Mouse (Mus musculus): ENCODE results near the gene Pgm1. TPM values are rescaled to one million over a fixed set of nuclear protein-coding genes. Genes with fewer than 3 reads are reported as not detected.
A peak's percentile ranks its signal among the peaks of the same experiment; 100 is the strongest.

Gene Pgm1
- 47.6 and 48.8 TPM in 2 replicates for polyA plus RNA-seq (2016; fragmentation: Nextera tagmentation; extraction: Ambion mirVana)

DNA sequence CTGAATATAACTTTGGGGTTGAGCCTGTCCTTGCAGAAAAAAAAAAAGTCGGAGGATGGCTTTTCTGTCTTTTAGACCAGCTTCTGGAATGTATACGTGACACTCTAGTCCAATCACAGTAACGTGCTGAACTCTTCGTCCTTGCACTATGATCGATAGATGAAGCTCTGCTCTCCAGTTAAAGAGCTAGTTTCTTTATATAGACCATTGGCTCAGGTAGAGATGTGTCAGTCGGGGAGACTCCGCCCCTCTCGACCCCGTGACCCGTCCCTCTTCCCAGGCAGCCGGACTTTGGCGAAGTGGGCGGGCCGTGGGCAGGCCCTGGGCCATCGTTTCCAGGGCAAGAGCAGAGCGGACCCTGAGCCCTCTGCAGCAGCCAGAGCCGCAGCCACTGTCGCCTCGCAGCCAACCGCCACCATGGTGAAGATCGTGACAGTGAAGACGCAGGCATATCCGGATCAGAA lies at the start of gene Pgm1:
Gene Pgm1, plus strand, starts transcription at position 266 of the 464 bp plus-strand sequence.
- Histone ChIP-seq H3K4me1 (peaks cover 7% of the 10 kb centered on the region; the same call in 1 of the 2 replicates), H3K9ac (peak within 1 kb of the TSS; percentile 75), H3K9me3 (replicated peaks) (no peaks in the 10 kb centered on the region), H3K36me3 (no peaks in the 10 kb centered on the region), H3K4me2 (replicated peaks) (peak within 1 kb of the TSS; percentile 96), H3K27ac (peak within 1 kb of the TSS; percentile 82), H3K27me3 (no peaks in the 10 kb centered on the region), H3K4me3 (peak within 1 kb of the TSS; percentile 65)
- ATAC-seq (ENCODE audit: low FRiP score) = peak; percentile 89
- WGBS = 4% methylated on average over 23 of the region's 23 CpGs

DNA sequence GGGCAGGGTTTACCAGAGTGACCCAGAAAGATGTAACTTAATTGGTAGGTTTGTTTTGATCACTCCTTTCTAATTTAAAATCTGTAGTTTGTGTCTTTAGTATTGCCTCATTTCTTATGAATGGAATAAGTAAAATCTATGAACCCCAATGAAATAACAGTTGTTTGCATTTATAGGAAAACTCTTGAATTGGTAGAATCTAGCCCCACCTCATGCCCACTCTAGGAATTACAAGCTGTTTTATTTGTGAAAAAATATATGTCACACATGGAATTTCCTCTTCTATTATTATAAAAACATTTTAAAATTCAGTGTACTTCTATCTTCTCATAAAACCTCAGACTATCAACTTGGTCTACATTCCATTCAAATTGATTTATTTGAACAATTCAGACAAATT lies 47.3 kb upstream of the Pgm1 start:
- Histone ChIP-seq H3K9ac (no peak overlapping the region), H3K4me1 (no peaks in the 10 kb centered on the region), H3K36me3 (no peaks in the 10 kb centered on the region), H3K27ac (no peak overlapping the region), H3K27me3 (no peaks in the 10 kb centered on the region), H3K9me3 (replicated peaks) (no peaks in the 10 kb centered on the region), H3K4me2 (replicated peaks) (no peak overlapping the region), H3K4me3 (no peak overlapping the region)
- no peak for ATAC-seq (ENCODE audit: low FRiP score)

- H3K27ac ChIP-seq = no peak overlapping the region
- no peaks in the 10 kb centered on the region for H3K36me3 ChIP-seq
- H3K4me3 ChIP-seq = no peak overlapping the region
- no peaks in the 10 kb centered on the region for H3K9me3 ChIP-seq (replicated peaks)
- no peak overlapping the region for H3K9ac ChIP-seq
- ATAC-seq (ENCODE audit: low FRiP score) = no peak
- H3K4me1 ChIP-seq = no peaks in the 10 kb centered on the region
- no peak overlapping the region for H3K4me2 ChIP-seq (replicated peaks)
- H3K27me3 ChIP-seq = no peaks in the 10 kb centered on the region
Measured at GRCm38 (mm10) chr4:99882405-99882804, 46.8 kb upstream of the Pgm1 start.

GRCm38 (mm10) chr4:99913894-99914451 lies 15.2 kb upstream of the Pgm1 start:
- Histone ChIP-seq H3K4me1 (no peaks in the 10 kb centered on the region), H3K4me3 (no peak overlapping the region), H3K36me3 (no peaks in the 10 kb centered on the region), H3K9ac (no peak overlapping the region), H3K27ac (no peak overlapping the region), H3K27me3 (no peaks in the 10 kb centered on the region), H3K9me3 (replicated peaks) (no peaks in the 10 kb centered on the region), H3K4me2 (replicated peaks) (no peak overlapping the region)
- no peak for ATAC-seq (ENCODE audit: low FRiP score)
- 70% methylated on average over 4 of the region's 4 CpGs for WGBS

- H3K4me2 ChIP-seq (replicated peaks) = no peak overlapping the region
- H3K27ac ChIP-seq = no peak overlapping the region
- H3K36me3 ChIP-seq = no peaks in the 10 kb centered on the region
- ATAC-seq (ENCODE audit: low FRiP score) = no peak
- H3K4me3 ChIP-seq = no peak overlapping the region
- no peaks in the 10 kb centered on the region for H3K27me3 ChIP-seq
- WGBS = 94% methylated on average over 4 of the region's 4 CpGs
- H3K9me3 ChIP-seq (replicated peaks) = no peaks in the 10 kb centered on the region
- peaks cover 7% of the 10 kb centered on the region; the same call in 1 of the 2 replicates for H3K4me1 ChIP-seq
- no peak overlapping the region for H3K9ac ChIP-seq
Measured at GRCm38 (mm10) chr4:99926380-99926779, 2.8 kb upstream of the Pgm1 start.

GRCm38 (mm10) chr4:99928521-99928920 lies 693 bp upstream of the Pgm1 start:
- H3K36me3 ChIP-seq = no peaks in the 10 kb centered on the region
- no peak for ATAC-seq (ENCODE audit: low FRiP score)
- WGBS = 70% methylated on average over 6 of the region's 6 CpGs
- peaks cover 7% of the 10 kb centered on the region; the same call in 1 of the 2 replicates for H3K4me1 ChIP-seq
- H3K4me3 ChIP-seq = no peak overlapping the region
- no peaks in the 10 kb centered on the region for H3K9me3 ChIP-seq (replicated peaks)
- H3K27me3 ChIP-seq = no peaks in the 10 kb centered on the region
- no peak overlapping the region for H3K4me2 ChIP-seq (replicated peaks)
- H3K9ac ChIP-seq = no peak overlapping the region
- no peak overlapping the region for H3K27ac ChIP-seq

GRCm38 (mm10) chr4:99929613-99930517 lies 651 bp downstream of the Pgm1 start, which contains the start of gene Itgb3bp:
Gene Itgb3bp (minus strand): TSS chr4:99929813.
- peak within 1 kb of the TSS; percentile 65 for H3K4me3 ChIP-seq
- H3K27ac ChIP-seq = peak within 1 kb of the TSS; percentile 82
- no peaks in the 10 kb centered on the region for H3K36me3 ChIP-seq
- no peaks in the 10 kb centered on the region for H3K27me3 ChIP-seq
- peak within 1 kb of the TSS; percentile 75 for H3K9ac ChIP-seq
- H3K4me1 ChIP-seq = peaks cover 7% of the 10 kb centered on the region; the same call in 1 of the 2 replicates
- peak within 1 kb of the TSS; percentile 96 for H3K4me2 ChIP-seq (replicated peaks)
- H3K9me3 ChIP-seq (replicated peaks) = no peaks in the 10 kb centered on the region
- peak; percentile 96 for ATAC-seq (ENCODE audit: low FRiP score)
- WGBS = 2% methylated on average over 56 of the region's 57 CpGs

DNA sequence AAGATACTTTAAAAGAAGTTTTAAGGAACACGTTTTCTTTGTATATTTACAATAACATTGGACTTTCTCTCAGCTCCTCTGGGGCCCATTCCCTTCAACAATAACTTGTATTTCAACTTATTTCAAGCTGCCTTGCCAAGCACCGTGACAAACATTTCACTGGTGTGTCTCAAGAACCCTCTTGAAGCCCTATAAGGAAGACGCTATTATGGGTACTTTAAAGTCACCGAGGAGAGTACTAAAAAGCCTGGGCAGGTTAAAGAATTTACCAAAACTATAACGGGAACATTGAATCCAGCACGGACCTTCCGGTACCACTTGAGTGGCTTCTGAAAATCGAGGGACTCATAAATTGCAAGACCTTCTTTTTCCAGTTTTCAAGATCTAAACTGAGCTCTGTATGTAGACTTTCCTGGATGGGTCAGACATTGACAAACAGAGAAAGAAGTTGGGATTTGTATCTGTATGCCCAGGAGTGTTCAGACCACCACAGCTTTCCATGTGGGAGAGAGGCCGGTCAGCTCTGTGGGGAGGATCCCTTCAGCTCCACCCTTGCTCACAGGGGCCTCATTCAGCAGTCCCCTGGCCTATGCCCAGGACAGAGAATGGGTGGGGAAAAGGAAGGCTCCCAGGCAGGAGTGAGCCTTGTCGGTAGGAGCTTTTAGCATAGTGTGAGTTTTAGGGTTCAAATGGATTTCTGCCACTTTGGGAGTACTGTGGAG lies 1.5 kb downstream of the Pgm1 start:
- no peak for ATAC-seq (ENCODE audit: low FRiP score)
- Histone ChIP-seq H3K9ac (no peak overlapping the region), H3K4me3 (no peak overlapping the region), H3K9me3 (replicated peaks) (no peaks in the 10 kb centered on the region), H3K27me3 (no peaks in the 10 kb centered on the region), H3K4me2 (replicated peaks) (peak overlapping the region; percentile 96), H3K27ac (no peak overlapping the region), H3K4me1 (peaks cover 7% of the 10 kb centered on the region; the same call in 1 of the 2 replicates), H3K36me3 (no peaks in the 10 kb centered on the region)
- WGBS = 56% methylated on average over 10 of the region's 10 CpGs

DNA sequence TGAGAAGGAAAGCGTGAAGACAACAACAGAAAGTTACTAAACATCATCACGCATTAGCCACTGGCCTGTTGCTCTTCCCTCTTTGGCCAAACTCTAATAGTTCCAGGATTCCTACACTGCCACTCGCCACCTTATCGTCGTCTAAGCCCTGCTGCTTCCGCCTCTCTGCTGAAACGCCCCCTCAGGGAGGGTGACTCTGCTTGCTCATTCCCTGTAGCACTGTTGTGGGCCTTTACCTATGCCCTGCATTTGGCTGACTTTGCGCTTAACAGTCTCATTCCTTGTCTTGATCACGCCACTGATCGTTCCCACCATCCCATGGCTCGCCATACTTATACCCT lies 2.0 kb downstream of the Pgm1 start:
- Histone ChIP-seq H3K4me3 (no peak overlapping the region), H3K9ac (no peak overlapping the region), H3K4me1 (peaks cover 7% of the 10 kb centered on the region; the same call in 1 of the 2 replicates), H3K27ac (no peak overlapping the region), H3K4me2 (replicated peaks) (no peak overlapping the region), H3K9me3 (replicated peaks) (no peaks in the 10 kb centered on the region), H3K36me3 (no peaks in the 10 kb centered on the region), H3K27me3 (no peaks in the 10 kb centered on the region)
- WGBS = 65% methylated on average over 11 of the region's 11 CpGs
- no peak for ATAC-seq (ENCODE audit: low FRiP score)

DNA sequence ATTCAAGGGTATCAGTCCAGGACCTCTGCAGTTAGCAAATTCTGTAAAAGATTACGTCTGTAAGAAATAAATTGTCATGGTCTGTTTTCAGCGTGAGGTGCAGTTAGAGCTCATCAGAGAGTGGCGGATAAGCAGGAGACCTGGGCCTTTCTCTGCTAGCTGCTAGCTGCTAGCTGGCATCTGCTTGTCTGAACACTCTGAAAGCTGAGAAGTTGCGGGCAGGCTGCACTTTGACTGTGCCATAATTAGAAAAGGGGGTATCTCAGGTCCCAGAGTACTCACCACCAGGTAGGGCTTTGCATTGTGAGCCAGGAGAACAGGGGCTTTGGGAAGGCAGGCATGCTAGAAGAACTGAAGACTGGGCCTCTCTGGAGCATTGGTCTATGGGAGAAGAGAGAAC lies 2.6 kb downstream of the Pgm1 start:
- Histone ChIP-seq H3K4me2 (replicated peaks) (no peak overlapping the region), H3K27ac (no peak overlapping the region), H3K9me3 (replicated peaks) (no peaks in the 10 kb centered on the region), H3K4me1 (peaks cover 7% of the 10 kb centered on the region; the same call in 1 of the 2 replicates), H3K4me3 (no peak overlapping the region), H3K9ac (no peak overlapping the region), H3K36me3 (no peaks in the 10 kb centered on the region), H3K27me3 (no peaks in the 10 kb centered on the region)
- 88% methylated on average over 4 of the region's 4 CpGs for WGBS
- ATAC-seq (ENCODE audit: low FRiP score) = no peak

- no peaks in the 10 kb centered on the region for H3K27me3 ChIP-seq
- H3K9ac ChIP-seq = no peak overlapping the region
- H3K36me3 ChIP-seq = no peaks in the 10 kb centered on the region
- peaks cover 7% of the 10 kb centered on the region; the same call in 1 of the 2 replicates for H3K4me1 ChIP-seq
- no peak overlapping the region for H3K4me3 ChIP-seq
- 94% methylated on average over 7 of the region's 7 CpGs for WGBS
- H3K4me2 ChIP-seq (replicated peaks) = no peak overlapping the region
- H3K27ac ChIP-seq = no peak overlapping the region
- no peak for ATAC-seq (ENCODE audit: low FRiP score)
- no peaks in the 10 kb centered on the region for H3K9me3 ChIP-seq (replicated peaks)
Measured at GRCm38 (mm10) chr4:99934859-99935258, 5.6 kb downstream of the Pgm1 start.

- H3K4me2 ChIP-seq (replicated peaks) = no peak overlapping the region
- H3K36me3 ChIP-seq = no peaks in the 10 kb centered on the region
- H3K4me1 ChIP-seq = no peaks in the 10 kb centered on the region
- WGBS = 90% methylated on average over 5 of the region's 5 CpGs
- no peak overlapping the region for H3K9ac ChIP-seq
- H3K9me3 ChIP-seq (replicated peaks) = no peaks in the 10 kb centered on the region
- no peaks in the 10 kb centered on the region for H3K27me3 ChIP-seq
- no peak for ATAC-seq (ENCODE audit: low FRiP score)
- no peak overlapping the region for H3K4me3 ChIP-seq
- no peak overlapping the region for H3K27ac ChIP-seq
Measured at GRCm38 (mm10) chr4:99936278-99936677, 7.1 kb downstream of the Pgm1 start.

All from hindbrain, embryonic 12.5 days (tissue).